Mouse (Mus musculus) left cerebral cortex, adult 8-10 months (tissue): ENCODE results near the gene Clns1a. TPM values are rescaled to one million over a fixed set of nuclear protein-coding genes. Genes with fewer than 3 reads are reported as not detected.

ENCODE experiments used
- DNase-seq, 2 experiments: peaks; one replicate each; pipeline ENCODE4 v3.0.0; 2022; ENCODE audit warnings: low spot score in 2 of 2
- total RNA-seq, 4 experiments: library from RNA; stranded (reverse); gene quantifications; 2 replicates each; pipeline ENCODE4 v1.2.4; 2022

The Clns1a gene
- total RNA-seq, 4 experiments from 2014 or later = 74.0 to 85.4 (median 80.9) TPM

- DNase-seq = no peak
Observed at GRCm38 (mm10) chr7:97726778-97727177, 30.3 kb downstream of the Clns1a start.

DNA sequence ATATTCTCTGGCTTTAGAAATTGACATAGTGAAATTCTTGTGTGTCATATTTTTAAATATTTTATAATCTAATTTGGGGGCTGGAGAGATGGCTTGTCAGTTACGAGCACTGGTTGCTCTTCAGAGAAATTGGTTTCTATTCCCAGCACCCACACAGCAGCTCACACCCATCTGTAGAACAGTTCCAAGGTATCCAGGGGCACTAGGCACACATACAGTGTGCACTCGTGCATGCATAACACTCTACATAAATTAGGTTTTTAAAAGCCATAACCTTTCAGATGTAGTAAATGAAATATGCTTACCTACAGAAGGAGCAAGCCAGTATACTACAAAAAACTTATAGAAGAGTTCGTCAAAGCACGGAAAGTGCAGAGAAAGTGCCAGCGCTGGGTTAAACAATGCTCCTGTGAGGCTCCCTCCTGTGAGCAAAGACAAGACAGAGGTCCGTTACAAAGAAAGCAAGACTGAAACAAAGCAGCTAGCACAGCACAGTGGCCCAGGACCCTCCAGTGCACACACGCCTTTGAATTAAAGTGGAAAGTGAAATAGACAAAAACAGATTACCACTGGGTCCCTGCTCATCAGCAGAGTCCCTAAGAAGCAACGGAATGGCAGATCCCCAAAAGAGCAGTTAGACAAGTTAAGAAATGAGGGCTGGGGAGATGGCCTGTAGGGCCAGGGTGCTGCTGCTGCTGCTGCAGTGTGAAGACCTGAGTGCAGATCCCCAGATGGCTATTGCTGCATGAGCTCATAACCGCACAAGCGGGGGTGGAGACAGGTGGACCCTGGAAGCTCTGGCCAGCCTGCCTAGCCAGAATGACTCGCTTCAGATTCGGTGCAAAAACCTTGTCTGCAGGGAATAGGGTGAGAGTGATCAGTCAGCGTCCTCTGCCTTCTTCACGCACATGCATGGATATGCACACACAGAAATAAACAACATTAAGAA is 32.5 kb downstream of the Clns1a start:
- no peak for DNase-seq

DNA sequence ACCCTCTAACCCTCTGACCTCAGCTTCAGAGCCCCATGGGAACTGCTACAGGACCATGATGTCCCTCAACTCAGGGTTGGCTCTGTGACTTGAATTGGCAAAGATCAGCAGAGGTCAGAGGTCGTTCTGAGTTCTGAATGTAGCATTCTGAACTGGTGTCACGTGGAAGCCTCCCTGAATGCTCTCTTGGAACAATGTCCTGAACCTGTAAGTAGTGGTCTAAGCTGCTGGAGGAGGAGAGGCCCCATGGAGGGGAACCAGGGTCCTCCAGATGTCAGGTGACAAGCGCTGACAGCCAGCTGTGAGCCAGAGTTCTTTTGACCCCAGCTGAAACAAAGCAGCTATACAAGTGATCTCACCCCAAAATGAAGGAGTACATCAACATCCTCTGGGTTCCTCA is 34.0 kb downstream of the Clns1a start:
- DNase-seq = no peak

DNA sequence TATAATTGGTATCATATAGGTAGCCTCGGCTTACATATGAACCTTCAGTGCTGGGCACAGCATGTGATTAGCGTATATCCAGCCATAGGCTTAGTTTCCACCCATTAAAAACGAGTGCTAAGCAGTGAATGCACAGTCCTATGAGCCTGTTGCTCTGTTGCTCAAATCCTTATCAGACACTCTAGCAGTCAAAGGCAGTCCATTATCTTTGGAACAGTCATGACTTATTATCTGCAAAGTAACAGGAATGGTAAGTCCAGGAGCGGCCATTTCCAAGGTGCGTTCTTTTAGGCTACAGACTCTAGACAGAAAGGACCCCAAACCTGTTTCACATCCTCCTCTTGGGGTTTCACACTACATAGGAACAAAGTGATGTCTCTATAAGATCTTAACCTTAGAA is 37.2 kb downstream of the Clns1a start:
- no peak for DNase-seq

GRCm38 (mm10) chr7:97735021-97735420 is 38.6 kb downstream of the Clns1a start:
- no peak for DNase-seq

DNA sequence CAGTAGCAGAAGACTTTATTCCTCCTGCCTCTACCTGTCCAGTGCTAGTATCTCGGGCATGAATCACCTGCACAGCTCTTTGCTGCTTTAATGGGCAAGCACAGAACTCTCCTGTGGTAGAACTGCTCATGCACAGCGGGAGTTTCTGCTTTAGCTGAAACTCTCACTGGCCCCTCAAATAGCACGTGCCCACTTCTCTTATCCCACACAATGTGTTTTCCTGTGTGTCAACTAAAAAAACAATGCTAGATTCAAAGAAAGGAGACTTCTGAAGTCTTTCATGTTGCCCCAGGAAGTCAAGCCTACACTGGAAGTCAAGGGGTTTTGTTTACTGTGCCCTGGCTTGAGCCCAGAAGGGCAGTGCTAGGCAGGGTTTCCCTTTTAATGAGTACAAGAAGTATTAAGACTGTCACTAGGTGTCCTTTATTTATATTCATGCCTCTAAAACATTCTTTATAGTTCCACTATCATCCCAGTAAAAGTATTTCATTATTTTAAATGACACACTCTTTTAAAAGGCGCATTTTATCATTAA is 39.5 kb downstream of the Clns1a start:
- no peak for DNase-seq

DNA sequence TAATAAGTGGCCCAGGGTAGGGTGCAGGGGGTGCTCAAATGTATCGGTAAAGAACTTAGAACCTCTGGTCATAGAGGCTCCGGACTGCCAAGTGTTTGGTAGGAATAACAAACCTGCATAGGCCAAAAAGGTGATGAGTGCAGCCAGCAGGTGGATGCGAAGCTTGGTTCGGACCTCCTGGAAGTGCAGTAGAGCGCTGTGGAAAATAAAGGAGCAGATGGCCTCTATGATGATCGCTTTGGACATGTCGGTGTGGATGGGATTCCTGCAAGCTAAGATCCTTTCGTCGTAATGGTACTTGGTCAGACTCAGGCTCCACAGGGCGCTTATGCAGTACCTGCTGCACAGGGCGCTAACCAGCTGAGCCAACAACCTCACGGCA is 40.8 kb downstream of the Clns1a start:
- no peak for DNase-seq

DNA sequence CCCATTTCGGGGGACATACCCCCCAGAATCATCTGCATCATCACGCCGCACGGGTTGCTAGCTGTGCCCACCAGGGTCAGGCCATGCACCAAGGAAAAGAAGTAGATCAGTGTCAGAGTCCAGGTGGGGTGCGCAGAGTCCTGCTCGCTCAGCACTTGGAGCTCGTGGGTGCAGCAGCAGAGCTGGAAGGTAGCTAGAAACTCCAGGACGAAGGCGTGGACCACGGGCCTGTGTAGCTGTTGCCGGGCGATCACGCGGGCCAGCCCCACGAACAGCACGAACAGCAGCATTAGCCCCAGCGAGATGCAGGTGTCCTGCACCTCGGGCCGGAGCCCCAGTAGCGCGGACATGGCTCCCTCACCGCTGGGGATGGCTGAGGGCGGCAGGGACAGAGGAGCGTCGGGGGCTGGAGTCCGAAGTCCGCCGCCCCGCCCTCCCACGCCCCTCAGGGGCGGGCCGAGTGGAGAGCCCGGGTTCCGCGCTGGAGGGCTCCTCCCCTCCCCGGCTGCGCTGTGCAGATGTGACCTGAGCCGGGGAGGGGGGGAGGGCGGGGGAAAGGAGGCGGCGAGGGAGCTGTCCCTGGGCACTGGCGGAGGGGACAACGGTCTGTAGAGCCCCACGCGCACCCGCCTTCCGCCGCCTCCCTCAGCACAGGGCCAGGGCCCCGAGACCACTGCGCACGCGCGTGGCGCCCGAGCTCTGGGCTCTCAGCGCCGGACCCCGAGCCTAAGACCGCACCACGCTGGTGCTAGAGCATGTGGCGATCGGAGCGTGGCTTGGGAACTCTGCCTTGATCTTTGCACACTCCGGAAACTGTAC is 41.4 kb downstream of the Clns1a start, which contains the start of gene Aqp11:
Aqp11 (minus strand) TSS at position 652 of the 819 bp plus-strand sequence.
- peak; percentile 45 to 75 for DNase-seq

GRCm38 (mm10) chr7:97740948-97741347 is 44.5 kb downstream of the Clns1a start:
- no peak for DNase-seq

DNA sequence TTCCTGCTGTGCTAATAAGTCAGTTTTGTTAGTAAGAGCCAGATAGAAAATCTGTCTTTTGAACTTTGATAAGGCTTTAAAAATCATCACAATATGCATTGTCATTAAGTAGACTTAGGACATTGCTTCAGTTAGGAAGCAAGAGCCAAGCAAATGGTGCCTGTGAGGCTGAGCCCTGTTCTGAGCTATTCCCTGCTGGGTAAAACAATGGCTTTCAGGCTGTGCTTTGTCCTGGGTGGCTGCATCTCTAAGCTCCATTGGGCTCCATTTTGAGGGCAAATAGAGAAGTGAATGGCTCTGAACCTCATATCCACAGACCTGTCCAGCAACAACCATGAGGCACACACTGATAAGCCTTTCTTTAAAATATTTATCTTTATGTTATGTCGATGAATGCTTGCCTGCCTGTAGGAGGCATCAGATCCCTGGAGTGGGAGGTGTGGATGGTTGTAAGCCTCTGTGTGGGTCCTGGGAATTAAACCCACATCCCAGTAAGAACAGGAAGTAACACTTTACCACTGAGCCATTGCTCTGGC is 45.4 kb downstream of the Clns1a start:
- no peak for DNase-seq

GRCm38 (mm10) chr7:97745299-97745698 is 48.9 kb downstream of the Clns1a start:
- DNase-seq = no peak

DNA sequence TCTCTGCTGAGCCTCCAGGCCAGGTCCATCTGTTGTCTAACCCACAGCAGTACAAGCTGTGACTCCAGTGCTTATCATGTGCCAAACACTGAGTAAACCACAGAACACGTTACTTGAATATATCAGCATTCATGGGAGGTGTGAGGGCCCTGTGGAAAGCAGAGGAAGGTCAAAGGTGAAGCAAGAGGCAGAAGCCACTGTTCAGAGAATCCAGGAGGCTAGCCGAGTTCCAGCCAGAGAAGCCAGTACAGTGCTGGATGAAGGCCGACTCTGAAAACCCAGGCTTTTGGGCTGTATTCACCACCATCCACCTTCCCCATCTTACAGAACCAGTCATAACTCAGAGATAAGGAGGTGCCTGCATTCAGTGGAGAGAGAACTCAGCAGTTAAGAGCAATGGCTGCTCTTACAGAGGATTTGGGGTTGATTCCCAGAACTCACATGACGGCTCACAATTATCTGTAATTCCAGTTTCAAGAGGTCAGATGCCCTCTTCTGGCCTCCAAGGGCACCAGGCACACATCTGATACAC is 50.8 kb downstream of the Clns1a start:
- no peak for DNase-seq

DNA sequence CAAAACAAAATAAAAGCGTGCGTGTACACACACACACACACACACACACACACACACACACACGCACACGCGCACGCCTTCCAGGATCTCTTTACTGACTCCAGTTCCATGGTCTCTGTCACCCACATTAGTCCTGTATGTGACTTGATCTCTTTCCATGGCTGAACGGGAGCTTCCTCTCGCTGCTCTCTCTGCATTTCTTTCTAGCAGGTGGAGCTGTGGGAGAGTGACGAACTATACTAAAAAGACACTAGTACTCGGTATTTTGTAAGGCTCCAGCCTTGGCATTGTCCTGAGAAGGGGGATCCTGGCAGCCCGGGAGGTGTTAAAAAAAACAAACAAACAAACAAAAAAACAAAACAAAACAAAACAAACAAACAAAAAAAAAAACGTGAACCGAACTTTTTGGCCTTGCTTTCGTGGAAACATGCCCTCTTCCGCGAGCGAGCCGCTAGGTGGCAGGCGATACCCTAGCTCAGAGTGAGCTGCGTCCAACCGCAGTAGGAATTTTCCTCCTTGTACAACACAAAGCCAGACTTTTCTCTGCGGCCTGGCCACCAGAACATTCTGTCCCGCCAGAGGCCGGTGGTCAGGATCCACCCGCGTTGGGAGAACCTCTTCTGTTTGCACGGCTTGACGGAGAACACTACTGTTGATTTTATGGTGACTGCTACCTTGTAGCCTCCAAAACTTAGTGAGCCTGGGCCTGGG is 51.5 kb downstream of the Clns1a start:
- peak; percentile 69 to 71 for DNase-seq

- DNase-seq = no peak
Observed at GRCm38 (mm10) chr7:97748527-97749206, 52.2 kb downstream of the Clns1a start.

GRCm38 (mm10) chr7:97749207-97750190 is 53.1 kb downstream of the Clns1a start:
- no peak for DNase-seq

DNA sequence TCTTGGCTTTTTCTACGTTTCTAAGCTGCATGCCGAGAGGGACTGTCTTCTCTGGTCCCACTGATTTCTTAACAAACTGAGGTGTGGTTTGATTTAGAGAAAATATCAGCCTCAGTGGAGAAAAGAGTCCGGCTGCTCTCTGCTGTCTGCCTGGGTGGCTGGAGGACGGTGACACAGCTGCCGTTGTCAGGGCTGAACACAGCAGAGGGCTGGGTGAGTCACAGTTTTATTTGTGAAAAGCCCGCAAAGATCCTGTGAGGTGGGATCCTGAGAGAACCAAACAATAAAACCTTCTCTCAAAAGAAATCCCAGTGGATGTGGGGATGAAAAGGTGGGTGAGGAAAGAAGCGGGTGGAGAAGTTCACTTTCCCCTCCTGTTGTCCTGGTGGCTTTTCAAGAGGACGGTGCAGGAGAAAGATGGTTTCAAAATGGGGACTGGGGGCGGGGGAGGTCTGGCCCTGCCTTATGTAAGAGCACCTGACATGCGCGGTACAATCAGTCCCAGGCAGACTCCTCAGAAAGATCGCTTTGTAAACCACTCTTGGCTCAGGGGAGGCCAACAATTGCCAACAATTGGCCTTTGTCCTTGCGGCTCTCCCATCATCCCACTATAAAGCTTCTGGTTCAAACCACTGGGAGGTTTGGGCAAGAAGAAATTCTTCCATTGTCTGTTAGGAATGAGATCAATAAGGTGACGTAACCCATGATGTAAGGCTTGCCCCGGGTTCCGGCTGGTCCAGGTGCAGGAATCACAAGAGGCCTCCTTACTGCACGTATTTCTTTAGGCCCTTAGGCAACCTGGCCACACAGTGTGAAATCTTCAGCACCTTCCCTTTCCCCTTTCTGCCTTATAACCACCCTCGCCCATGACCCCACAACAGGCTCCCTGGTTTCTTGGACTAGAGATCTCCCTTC is 60.8 kb downstream of the Clns1a start:
- peak; percentile 48 to 70 for DNase-seq

DNA sequence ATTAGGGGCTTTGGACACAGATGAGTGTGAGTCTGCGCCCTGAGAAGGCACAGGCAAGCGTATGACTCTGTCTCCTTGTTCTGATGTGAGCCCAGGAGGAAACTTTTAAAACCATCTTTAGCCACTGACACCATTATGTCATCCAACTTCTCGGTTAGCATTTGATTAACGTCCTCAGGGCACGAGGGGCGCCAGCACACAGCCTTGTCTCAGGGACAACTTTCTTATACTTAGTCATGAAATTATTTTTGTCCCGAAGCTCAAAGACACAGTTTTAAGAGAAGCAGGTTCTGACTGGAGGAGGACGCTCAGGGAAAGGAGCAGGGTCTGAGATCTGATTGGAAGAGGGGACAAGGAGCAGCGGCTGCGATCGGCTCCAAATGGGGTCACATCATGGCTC is 68.2 kb downstream of the Clns1a start:
- DNase-seq = no peak
